17 mouse cellular contexts compared by ENCODE assay signal in genomic region chr11:94229207-94229960, GRCm38 (mm10). TPM values are rescaled to one million over a fixed set of nuclear protein-coding genes. Genes with fewer than 3 reads are reported as not detected.
DNase-seq lines count a peak whose midpoint lies in the region; ATAC-seq and TF ChIP-seq lines count a peak whose summit lies in the region.
"Had no signal": no experiment of that assay in that cellular context is flagged by ENCODE, and none has a peak within 500 bp of the region (broad histone marks: within the 10 kb centered on the region; RNA-seq: fewer than 3 reads in every experiment).

No protein-coding gene starts in this region.

- H3K9ac ChIP-seq in liver, embryonic 13.5 days = 0 out of 2 replicates have a peak overlapping the region, but pooled peaks have one; percentile 19
- no peak overlapping the region for H3K9ac ChIP-seq in liver, postnatal 0 days (replicated peaks)
- H3K9ac ChIP-seq: hindbrain, embryonic 15.5 days had no signal

- no peak for ATAC-seq in liver, embryonic 13.5 days (ENCODE audit: low read depth)
- ATAC-seq in liver, postnatal 0 days = no peak
- ATAC-seq: forebrain, embryonic 16.5 days had no signal

- peak overlapping the region; percentile 58; the same call in 1 of the 2 replicates for H3K27ac ChIP-seq in liver, embryonic 13.5 days
- no peak overlapping the region for H3K27ac ChIP-seq in liver, postnatal 0 days (ENCODE audit: low read depth)
- H3K27ac ChIP-seq: macrophage had no signal

- no peak for DNase-seq in liver, embryonic 13.5 days
- no peak for DNase-seq in liver, postnatal 0 days
- peak; percentile 76 for DNase-seq in cerebellum, adult 8-10 months
- peak; percentile 80 for DNase-seq in gastrocnemius, postnatal 25 days
- peak; percentile 51 to 52 for DNase-seq in heart, postnatal 36 days
- no peak for DNase-seq in right cerebral cortex, postnatal 4 days
- DNase-seq in right cerebral cortex, adult 2 months (ENCODE audit: low spot score in 2 of 2) = no peak
- no peak for DNase-seq in frontal cortex, adult 2 months (ENCODE audit: extremely low spot score in 1 of 2, low spot score in 1 of 2)
- DNase-seq: adrenal gland, adult 8-10 months; kidney, postnatal 25 days had no signal

- no peak for TF ChIP-seq EP300 in liver, postnatal 0 days (IDR thresholded peaks at IDR 0.05; ENCODE audit: low read depth)

- H3K9me3 ChIP-seq in liver, embryonic 13.5 days (replicated peaks) = no peaks in the 10 kb centered on the region
- H3K9me3 ChIP-seq in liver, postnatal 0 days (ENCODE audit: low read length) = no peaks in the 10 kb centered on the region
- H3K9me3 ChIP-seq: hindbrain, embryonic 15.5 days had no signal

- WGBS in liver, embryonic 13.5 days (ENCODE audit: insufficient replicate concordance) = 78% methylated on average over 5 of the region's 5 CpGs
- WGBS in liver, postnatal 0 days (ENCODE audit: insufficient replicate concordance) = 83% methylated on average over 5 of the region's 5 CpGs

- no peaks in the 10 kb centered on the region for H3K27me3 ChIP-seq in liver, embryonic 13.5 days
- H3K27me3 ChIP-seq in liver, postnatal 0 days (ENCODE audit: insufficient read depth, low read length) = no peaks in the 10 kb centered on the region
- H3K27me3 ChIP-seq: hindbrain, embryonic 15.5 days had no signal

- no peak for TF ChIP-seq CTCF in liver, postnatal 0 days (IDR thresholded peaks at IDR 0.05; ENCODE audit: low read depth)

- 0 out of 2 replicates have a peak overlapping the region, but pooled peaks have one; percentile 23 for H3K4me2 ChIP-seq in liver, embryonic 13.5 days
- H3K4me2 ChIP-seq in liver, postnatal 0 days (ENCODE audit: low read depth, low read length) = no peak overlapping the region
- H3K4me2 ChIP-seq: hindbrain, embryonic 15.5 days had no signal

- H3K4me3 ChIP-seq in liver, embryonic 13.5 days (replicated peaks) = no peak overlapping the region
- H3K4me3 ChIP-seq in liver, postnatal 0 days (ENCODE audit: low read depth, low read length) = no peak overlapping the region
- H3K4me3 ChIP-seq: hindbrain, embryonic 15.5 days had no signal

- no peaks in the 10 kb centered on the region for H3K36me3 ChIP-seq in liver, embryonic 13.5 days
- no peaks in the 10 kb centered on the region for H3K36me3 ChIP-seq in liver, postnatal 0 days (replicated peaks; ENCODE audit: insufficient read depth, low read length)
- H3K36me3 ChIP-seq: hindbrain, embryonic 15.5 days had no signal

- peaks cover 51% of the 10 kb centered on the region for H3K4me1 ChIP-seq in liver, embryonic 13.5 days (replicated peaks)
- peaks cover 3% of the 10 kb centered on the region; the same call in 1 of the 2 replicates for H3K4me1 ChIP-seq in liver, postnatal 0 days (ENCODE audit: insufficient read depth)

- intact Hi-C loops in heart, postnatal 36 days (cut with DNase I) = loop anchor here (1.0 kb wide), 1 partner anchor 95 kb away; no protein-coding TSS in a partner anchor

RNA-seq across cellular contexts. Expression of gene Wfikkn2, which starts 16.4 kb away (rescaled TPM):
- 0.22 and 0.23 TPM in 2 replicates for polyA plus RNA-seq in liver, embryonic 13.5 days (2015; fragmentation: Nextera tagmentation; extraction: Ambion mirVana)
- polyA plus RNA-seq in liver, postnatal 0 days (2015; fragmentation: Nextera tagmentation; extraction: Ambion mirVana) = 0.39 and 0.54 TPM in 2 replicates
- 1 to 10 TPM; 4.1 to 5.8 TPM for total RNA-seq in gastrocnemius, postnatal 25 days (2021)
- 1 to 10 TPM; 4.0 to 4.2 TPM for total RNA-seq in heart, postnatal 36 days (2021)
- polyA plus RNA-seq in frontal cortex, adult 2 months (2012; rRNA removed) = 1.2 and 1.3 TPM in 2 replicates
- total RNA-seq: monocyte, adult 5-6 weeks had no signal
- polyA plus RNA-seq: macrophage had no signal

RNA-seq across cellular contexts. Expression of gene Tob1, which starts 18.1 kb away (rescaled TPM):
- 9.5 and 12.4 TPM in 2 replicates for polyA plus RNA-seq in liver, embryonic 13.5 days (2015; fragmentation: Nextera tagmentation; extraction: Ambion mirVana)
- 47.8 and 53.1 TPM in 2 replicates for polyA plus RNA-seq in liver, postnatal 0 days (2015; fragmentation: Nextera tagmentation; extraction: Ambion mirVana)
- 100 to 1,000 TPM; 136 to 169 TPM for total RNA-seq in gastrocnemius, postnatal 25 days (2021)
- 10 to 100 TPM; 53.0 to 55.2 TPM for total RNA-seq in heart, postnatal 36 days (2021)
- polyA plus RNA-seq in frontal cortex, adult 2 months (2012; rRNA removed) = 44.4 and 45.5 TPM in 2 replicates

RNA-seq across cellular contexts. Expression of gene Gm21885, which starts 52.3 kb away (rescaled TPM):
- polyA plus RNA-seq in liver, embryonic 13.5 days (2015; fragmentation: Nextera tagmentation; extraction: Ambion mirVana) = not detected in 2 replicates
- polyA plus RNA-seq in liver, postnatal 0 days (2015; fragmentation: Nextera tagmentation; extraction: Ambion mirVana) = 0.42 and 0.43 TPM in 2 replicates
- not detected for total RNA-seq in gastrocnemius, postnatal 25 days (2021)
- under 1 TPM in 1 of 2 experiments, not detected in 1; 0.42 TPM for total RNA-seq in heart, postnatal 36 days (2021)
- polyA plus RNA-seq in frontal cortex, adult 2 months (2012; rRNA removed) = not detected in 2 replicates
- total RNA-seq: adrenal gland, adult 8-10 months; layer of hippocampus, postnatal 25 days; monocyte, adult 5-6 weeks had no signal
- polyA plus RNA-seq: macrophage; spleen, adult 2 months; testis, adult 2 months had no signal

Comparison
In these comparisons a context has a peak if more than half of its experiments do, and no peak if none do; other contexts are left out.
1. DNase-seq: peak in cerebellum, adult 8-10 months (single experiment), gastrocnemius, postnatal 25 days (single experiment) and heart, postnatal 36 days (2 of 2); none in liver, embryonic 13.5 days (single experiment), liver, postnatal 0 days (single experiment), right cerebral cortex, postnatal 4 days (single experiment), right cerebral cortex, adult 2 months (0 of 2) and frontal cortex, adult 2 months (0 of 2).